Mouse (Mus musculus) erythroblast, adult 5-6 weeks (primary cell): ENCODE measurements around the gene Eif2d. TPM values are rescaled to one million over a fixed set of nuclear protein-coding genes. Genes with fewer than 3 reads are reported as not detected.
"Not testable (repeated sequence)": the region's sequence is repeated elsewhere in the genome, so short reads cannot be mapped to it uniquely, and the experiment has no call there.

ENCODE experiments used
- ATAC-seq: replicated peaks from 2 replicates; pipeline ENCODE4 v1.8.0; 2016; ENCODE audit warnings: moderate number of reproducible peaks, mild to moderate bottlenecking, moderate TSS enrichment, inconsistent platforms; ENCODE audit not compliant: poor library complexity, low FRiP score, severe bottlenecking
- total RNA-seq, 2 experiments: library from RNA; stranded (forward) in 1 of 2; stranded (reverse) in 1 of 2; fragments of 150-400 nt in 1 of 2; fragments of 200-764, 138-1000 nt in 1 of 2; gene quantifications; 2 replicates each; pipeline versions ENCODE4 v1.2.3 to v1.2.4; 2015 to 2017; ENCODE audit warnings: low replicate concordance in 2 of 2

The Eif2d gene
- total RNA-seq, 2 experiments from 2014 or later, result 10.8 to 12.4 TPM

GRCm38 (mm10) chr1:131138191-131139016 lies 14.6 kb upstream of the Eif2d start, which contains the start of gene Dyrk3:
Gene Dyrk3, minus strand, starts transcription at chr1:131138340.
- ATAC-seq, result peak; percentile 74

GRCm38 (mm10) chr1:131139102-131140095 lies 13.6 kb upstream of the Eif2d start:
- ATAC-seq, result no peak

- no peak for ATAC-seq
These were observed 11.5 kb upstream of the Eif2d start for GRCm38 (mm10) chr1:131141449-131141848.

GRCm38 (mm10) chr1:131142472-131142871 lies 10.5 kb upstream of the Eif2d start:
- ATAC-seq, result no peak

GRCm38 (mm10) chr1:131145222-131145621 lies 7.8 kb upstream of the Eif2d start:
- not testable (repeated sequence) for ATAC-seq

GRCm38 (mm10) chr1:131146181-131146614 lies 6.8 kb upstream of the Eif2d start:
- ATAC-seq, result no peak

GRCm38 (mm10) chr1:131149496-131149895 lies 3.5 kb upstream of the Eif2d start:
- no peak for ATAC-seq

- ATAC-seq, result peak; percentile 67
These were observed 2.5 kb downstream of the Eif2d start for GRCm38 (mm10) chr1:131155456-131155855.

GRCm38 (mm10) chr1:131159573-131160327 lies 6.8 kb downstream of the Eif2d start:
- ATAC-seq, result peak; percentile 29; the same call in 1 of the 2 replicates

- no peak for ATAC-seq
These were observed 8.1 kb downstream of the Eif2d start for GRCm38 (mm10) chr1:131161091-131161490.

- ATAC-seq, result no peak
These were observed 11.4 kb downstream of the Eif2d start for GRCm38 (mm10) chr1:131164427-131164826.

- ATAC-seq, result no peak
These were observed 14.6 kb downstream of the Eif2d start for GRCm38 (mm10) chr1:131167612-131168011.

GRCm38 (mm10) chr1:131173001-131173400 lies 20.0 kb downstream of the Eif2d start:
- no peak for ATAC-seq

GRCm38 (mm10) chr1:131173809-131174208 lies 20.8 kb downstream of the Eif2d start:
- ATAC-seq, result no peak

GRCm38 (mm10) chr1:131174299-131174861 lies 21.4 kb downstream of the Eif2d start:
- ATAC-seq, result no peak

GRCm38 (mm10) chr1:131175189-131175588 lies 22.2 kb downstream of the Eif2d start:
- no peak for ATAC-seq

- ATAC-seq, result no peak
These were observed 22.8 kb downstream of the Eif2d start for GRCm38 (mm10) chr1:131175819-131176218.

- ATAC-seq, result no peak
These were observed 24.3 kb downstream of the Eif2d start for GRCm38 (mm10) chr1:131177249-131177648.

GRCm38 (mm10) chr1:131178083-131178482 lies 25.1 kb downstream of the Eif2d start:
- no peak for ATAC-seq
